Mouse (Mus musculus) T-helper 17 cell (primary cell): Measurements from ENCODE around the gene Ier2.

Source experiments
- in situ Hi-C, 2 experiments: fragments of 300-600 bp; cut with MboI, MseI; formaldehyde crosslinking; loops; 1 replicate in 1 of 2; 2 replicates in 1 of 2; pipeline ENCODE4 v1.15.1; 2025; ENCODE audit warnings: high pct_unique_total_duplicates in 2 of 2

Gene Ier2

GRCm38 (mm10) chr8:84664566-84665384 lies 2.1 kb upstream of the Ier2 start:
- in situ Hi-C loops: loop anchor here in 1 of 2 experiments (5.0 kb wide), 1 partner anchor 313 kb away; the partner anchor contains the start of gene Junb

GRCm38 (mm10) chr8:84663483-84664327 lies 1.1 kb upstream of the Ier2 start:
- in situ Hi-C loops: loop anchor here in 1 of 2 experiments (5.0 kb wide), 1 partner anchor 314 kb away; the partner anchor contains the start of gene Junb

GRCm38 (mm10) chr8:84661961-84662571 lies 586 bp downstream of the Ier2 start:
- in situ Hi-C loops: loop anchor here in 1 of 2 experiments (5.0 kb wide), 1 partner anchor 315 kb away; the partner anchor contains the start of gene Junb

- in situ Hi-C loops: loop anchor here in 1 of 2 experiments (5.0 kb wide), 1 partner anchor 316 kb away; the partner anchor contains the start of gene Junb
Measured at GRCm38 (mm10) chr8:84661458-84661871, 1.2 kb downstream of the Ier2 start.

GRCm38 (mm10) chr8:84660819-84661457 lies 1.7 kb downstream of the Ier2 start:
- in situ Hi-C loops: loop anchor here in 1 of 2 experiments (5.0 kb wide), 1 partner anchor 316 kb away; the partner anchor contains the start of gene Junb

- in situ Hi-C loops: loop anchor here in 1 of 2 experiments (5.0 kb wide), 1 partner anchor 317 kb away; the partner anchor contains the start of gene Junb
Measured at GRCm38 (mm10) chr8:84659936-84660818, 2.5 kb downstream of the Ier2 start.

- in situ Hi-C loops: no loop called here
Measured at GRCm38 (mm10) chr8:84658951-84659350, 3.7 kb downstream of the Ier2 start.

- in situ Hi-C loops: no loop called here
Measured at GRCm38 (mm10) chr8:84657680-84658079, 5.0 kb downstream of the Ier2 start.

GRCm38 (mm10) chr8:84657203-84657602 lies 5.4 kb downstream of the Ier2 start:
- in situ Hi-C loops: no loop called here

- in situ Hi-C loops: no loop called here
Measured at GRCm38 (mm10) chr8:84656641-84657126, 6.0 kb downstream of the Ier2 start.

GRCm38 (mm10) chr8:84656191-84656525 lies 6.5 kb downstream of the Ier2 start:
- in situ Hi-C loops: no loop called here

- in situ Hi-C loops: no loop called here
Measured at GRCm38 (mm10) chr8:84655336-84656190, 7.1 kb downstream of the Ier2 start.

GRCm38 (mm10) chr8:84654597-84654996 lies 8.1 kb downstream of the Ier2 start:
- in situ Hi-C loops: no loop called here

GRCm38 (mm10) chr8:84653092-84653631 lies 9.5 kb downstream of the Ier2 start:
- in situ Hi-C loops: no loop called here

- in situ Hi-C loops: no loop called here
Measured at GRCm38 (mm10) chr8:84650213-84650612, 12.4 kb downstream of the Ier2 start.

GRCm38 (mm10) chr8:84647461-84647901 lies 15.2 kb downstream of the Ier2 start:
- in situ Hi-C loops: no loop called here

GRCm38 (mm10) chr8:84646800-84647199 lies 15.9 kb downstream of the Ier2 start:
- in situ Hi-C loops: no loop called here

GRCm38 (mm10) chr8:84643019-84643418 lies 19.6 kb downstream of the Ier2 start:
- in situ Hi-C loops: loop anchor here in 1 of 2 experiments (5.0 kb wide), 1 partner anchor 441 kb away; no protein-coding TSS in a partner anchor
